Mouse (Mus musculus) cerebellum, adult 18-20 months (tissue): ENCODE results near the gene Fcor.

Source experiments
- DNase-seq, 2 experiments: peaks; one replicate each; pipeline ENCODE4 v3.0.0; 2021

Fcor gene

GRCm38 (mm10) chr8:3670388-3670787, 1.8 kb downstream of the Fcor start:
- no peak for DNase-seq

GRCm38 (mm10) chr8:3665507-3665906, 6.7 kb downstream of the Fcor start, which contains the start of gene Mcemp1:
Gene Mcemp1, plus strand, starts transcription at chr8:3665754.
- DNase-seq, result no peak

GRCm38 (mm10) chr8:3664405-3664804, 7.8 kb downstream of the Fcor start:
- DNase-seq, result no peak

DNA sequence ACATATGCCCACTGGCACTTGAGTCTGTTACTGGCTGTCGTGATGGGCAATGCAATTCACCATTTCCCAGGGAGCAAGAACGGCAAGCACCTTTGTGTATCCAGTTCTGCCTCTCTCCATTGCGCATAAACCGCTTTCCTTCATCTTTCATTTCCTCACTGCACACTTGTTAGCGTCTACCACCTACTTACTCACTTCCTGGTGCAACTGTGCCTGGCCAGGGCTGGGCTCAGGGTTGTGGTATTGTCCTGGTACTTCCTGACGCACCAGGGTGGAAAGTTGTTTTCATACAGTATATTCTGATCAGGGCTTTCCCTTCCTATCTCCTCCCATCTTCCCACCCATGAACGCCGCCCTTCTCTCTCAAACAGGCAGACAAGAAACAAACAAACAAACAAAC, 11.3 kb downstream of the Fcor start:
- DNase-seq, result no peak

- DNase-seq, result no peak
Observed at GRCm38 (mm10) chr8:3656725-3657381, 15.3 kb downstream of the Fcor start.

GRCm38 (mm10) chr8:3655526-3655925, 16.6 kb downstream of the Fcor start, which contains the start of gene Retn:
Gene Retn, plus strand, starts transcription at chr8:3655770.
- DNase-seq, result no peak

DNA sequence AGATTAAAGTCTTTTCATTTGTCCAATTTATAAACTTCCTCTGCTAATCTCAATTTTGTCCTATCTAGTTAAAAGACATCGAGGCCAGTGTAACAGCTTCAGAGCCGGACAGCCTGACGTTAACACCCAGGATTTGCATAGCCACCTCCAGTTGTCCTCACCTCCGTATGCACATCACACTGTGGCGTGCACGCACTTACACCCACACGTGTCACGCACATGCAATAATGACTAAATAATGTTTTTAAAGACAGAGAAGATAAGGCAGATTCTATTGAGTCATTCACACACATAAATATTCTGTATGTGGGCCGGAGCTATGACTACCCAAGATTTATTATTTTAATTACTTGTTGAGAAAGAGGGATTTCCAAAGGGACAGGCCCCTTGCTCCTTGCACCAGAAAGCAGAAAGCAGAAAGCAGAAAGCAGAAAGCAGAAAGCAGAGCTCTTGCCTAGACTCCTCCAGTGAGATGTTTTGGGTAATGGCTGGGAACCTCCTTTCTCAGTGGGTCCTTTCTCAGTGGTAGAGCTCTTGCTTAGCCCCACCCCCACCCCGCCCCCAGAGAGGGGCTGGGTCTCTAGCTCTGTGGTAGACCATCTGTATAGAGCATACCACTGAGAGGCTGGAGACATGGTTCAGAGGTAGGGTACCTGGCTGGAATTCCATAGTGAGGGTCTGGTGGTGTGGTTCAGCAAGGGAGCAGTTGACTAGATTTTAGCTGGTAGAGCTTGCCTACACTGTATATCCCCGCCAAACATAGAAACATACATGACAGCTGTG, 17.2 kb downstream of the Fcor start:
- DNase-seq, result no peak

- no peak for DNase-seq
Observed at GRCm38 (mm10) chr8:3652845-3653244, 19.3 kb downstream of the Fcor start.

GRCm38 (mm10) chr8:3648990-3649389, 23.2 kb downstream of the Fcor start:
- DNase-seq, result no peak

GRCm38 (mm10) chr8:3648268-3648667, 23.9 kb downstream of the Fcor start:
- no peak for DNase-seq

GRCm38 (mm10) chr8:3647561-3647960, 24.6 kb downstream of the Fcor start:
- no peak for DNase-seq

GRCm38 (mm10) chr8:3646824-3647531, 25.2 kb downstream of the Fcor start:
- no peak for DNase-seq

GRCm38 (mm10) chr8:3645804-3646203, 26.4 kb downstream of the Fcor start:
- peak; percentile 23 to 46 for DNase-seq

DNA sequence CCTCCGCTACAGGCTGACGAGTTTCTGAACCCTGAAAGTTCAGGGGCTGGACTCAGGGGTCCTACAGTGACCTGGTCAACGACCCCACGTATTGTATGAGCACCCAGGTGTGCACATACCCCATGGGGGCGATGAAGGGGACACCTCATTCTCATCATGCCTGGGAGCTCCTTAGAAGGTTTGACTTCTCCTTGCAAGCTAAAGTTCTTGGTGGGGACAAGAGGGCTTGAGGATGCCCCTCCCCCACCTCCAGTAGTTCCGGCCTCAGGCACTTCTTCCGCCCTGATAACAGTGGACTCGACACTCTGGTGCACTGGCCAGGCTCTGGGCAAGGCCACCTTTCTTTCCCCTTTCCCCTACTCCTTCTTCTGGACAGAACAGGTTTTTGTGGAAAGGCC, 40.7 kb downstream of the Fcor start:
- DNase-seq, result peak in 1 of 2 experiments; percentile 26

DNA sequence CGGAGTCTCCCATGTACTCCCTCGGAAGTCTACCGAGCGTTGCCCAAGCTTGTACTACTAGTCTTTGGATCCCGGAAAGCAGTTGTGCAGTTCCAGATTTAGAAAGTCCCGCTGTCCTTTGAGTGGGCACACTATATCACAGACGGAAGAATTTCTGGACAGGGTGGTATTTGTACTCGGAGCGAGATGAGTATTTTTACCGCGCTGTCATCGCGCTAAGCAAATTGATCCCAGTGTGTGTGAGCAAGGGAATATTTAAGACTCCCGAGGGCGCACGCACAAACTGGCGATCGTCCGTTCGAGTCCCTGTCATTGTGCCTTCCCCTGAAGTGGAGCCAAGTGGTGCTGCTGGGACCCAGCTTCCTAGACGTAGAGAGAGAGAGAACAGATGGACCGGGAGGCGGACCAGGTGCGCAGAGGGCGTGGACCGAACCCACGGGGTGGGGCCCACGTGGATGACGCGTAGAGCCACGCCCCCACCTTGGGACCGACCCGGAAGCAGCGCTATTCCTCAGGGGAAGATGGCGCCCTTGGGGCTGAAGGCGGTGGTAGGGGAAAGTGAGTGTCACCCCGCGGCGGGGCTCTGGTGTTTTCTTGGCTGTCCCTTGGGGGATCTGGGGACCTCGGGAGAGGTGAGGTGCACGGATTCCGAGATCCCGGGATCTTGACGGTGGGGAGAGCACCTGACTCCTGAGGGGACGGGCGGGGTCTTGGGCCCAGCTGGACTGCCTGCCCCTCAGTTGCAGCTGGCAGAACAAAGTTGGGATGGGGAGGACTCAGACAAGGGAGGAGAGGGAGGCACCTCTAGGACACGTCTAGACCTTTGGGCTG, 41.3 kb downstream of the Fcor start, which contains the start of gene Stxbp2:
Gene Stxbp2 (plus strand): TSS at position 309 of the 831 bp plus-strand sequence.
- DNase-seq, result peak; percentile 85 to 86

GRCm38 (mm10) chr8:3628014-3628413, 44.1 kb downstream of the Fcor start:
- peak in 1 of 2 experiments; percentile 49 for DNase-seq

DNA sequence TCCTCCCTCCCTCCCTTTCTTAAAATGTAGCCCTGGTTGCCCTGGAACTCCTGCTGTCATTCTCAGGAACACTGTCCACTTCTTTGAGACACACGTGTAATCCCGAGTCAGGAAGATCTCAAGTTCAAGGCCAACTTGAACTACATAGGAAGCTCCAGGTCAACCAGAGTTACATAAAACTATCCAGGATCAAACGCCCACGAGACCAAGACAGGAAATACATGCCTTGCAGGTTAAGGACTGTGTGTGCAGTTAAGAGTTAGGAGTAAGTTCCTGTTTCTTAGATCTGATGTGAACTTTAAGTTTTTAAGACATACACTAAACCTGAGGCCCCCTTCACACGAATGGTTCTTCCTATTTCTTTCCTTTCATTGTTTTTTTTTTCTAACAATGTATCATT, 45.2 kb downstream of the Fcor start:
- DNase-seq, result no peak

DNA sequence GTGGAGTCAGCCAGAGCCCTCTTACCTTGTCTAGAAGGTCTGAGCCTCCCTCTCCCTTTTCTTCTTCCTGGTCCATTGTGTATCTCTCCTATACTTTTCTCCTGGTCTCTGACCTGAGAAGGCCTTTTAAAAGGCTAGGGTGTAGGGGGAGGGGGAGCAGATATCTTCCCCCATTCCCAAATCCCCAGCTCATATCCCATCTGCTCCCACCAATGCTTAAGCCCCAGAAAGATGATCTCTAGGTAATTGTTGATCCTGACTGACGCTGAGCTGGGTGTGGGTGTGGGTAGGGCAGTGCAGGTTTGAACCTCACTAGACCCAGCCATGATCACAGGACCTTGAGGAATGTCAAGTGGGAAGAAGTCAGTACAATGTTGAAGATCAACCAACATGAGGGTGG, 46.7 kb downstream of the Fcor start, which contains the start of gene Pcp2:
Gene Pcp2 (minus strand): TSS at position 101 of the 400 bp plus-strand sequence.
- DNase-seq, result no peak

- no peak for DNase-seq
Observed at GRCm38 (mm10) chr8:3622119-3622518, 50.0 kb downstream of the Fcor start.

- DNase-seq, result peak; percentile 98
Observed at GRCm38 (mm10) chr8:3621199-3621970, 50.8 kb downstream of the Fcor start, which contains the start of the genes Xab2 and Pet100. Gene Xab2, minus strand, starts transcription at chr8:3621316. Gene Pet100, plus strand, starts transcription at chr8:3621548.
